Mouse (Mus musculus) forebrain, embryonic 15.5 days (tissue): ENCODE measurements around the gene Dhx57. TPM values are rescaled to one million over a fixed set of nuclear protein-coding genes. Genes with fewer than 3 reads are reported as not detected.
A peak's percentile ranks its signal among the peaks of the same experiment; 100 is the strongest.
"Not testable (repeated sequence)": the region's sequence is repeated elsewhere in the genome, so short reads cannot be mapped to it uniquely, and the experiment has no call there.

ENCODE experiments used
- ATAC-seq: fragments of 200-750 bp; cut with Nextera tagmentation; replicated peaks from 2 replicates; pipeline ENCODE4 v1.8.0; 2017; ENCODE audit warnings: mild to moderate bottlenecking, moderate TSS enrichment, moderate library complexity
- H3K27ac ChIP-seq: fragments of 300-500 bp; sonication (generic); replicated peaks from 2 replicates; pipeline ENCODE4 v1.5.1; 2015; ENCODE audit warnings: mild to moderate bottlenecking, inconsistent platforms
- H3K27me3 ChIP-seq: fragments of 300-500 bp; sonication (generic); 2 replicates; pipeline ENCODE4 v1.6.1; 2015; ENCODE audit warnings: inconsistent platforms
- H3K36me3 ChIP-seq: fragments of 300-500 bp; sonication (generic); 2 replicates; pipeline ENCODE4 v1.6.1; 2015; ENCODE audit warnings: mild to moderate bottlenecking, inconsistent platforms
- H3K4me1 ChIP-seq: fragments of 300-500 bp; sonication (generic); 2 replicates; pipeline ENCODE4 v1.6.1; 2015; ENCODE audit warnings: inconsistent platforms
- H3K4me2 ChIP-seq: fragments of 300-500 bp; sonication (generic); replicated peaks from 2 replicates; pipeline ENCODE4 v1.6.1; 2015; ENCODE audit warnings: mild to moderate bottlenecking, inconsistent platforms
- H3K4me3 ChIP-seq: fragments of 300-500 bp; sonication (generic); 2 replicates; pipeline ENCODE4 v1.5.1; 2015; ENCODE audit warnings: mild to moderate bottlenecking, inconsistent platforms
- H3K9ac ChIP-seq: fragments of 300-500 bp; sonication (generic); replicated peaks from 2 replicates; pipeline ENCODE4 v1.6.1; 2015; ENCODE audit warnings: mild to moderate bottlenecking, inconsistent platforms
- H3K9me3 ChIP-seq: fragments of 300-500 bp; sonication (generic); 2 replicates; pipeline ENCODE4 v1.6.1; 2016; ENCODE audit warnings: inconsistent platforms
- WGBS: fragments of 180-500 bp; shearing (Covaris S2); methylation state at CpG from one replicate; pipeline ENCODE4 v1.1.7; 2015; ENCODE audit warnings: mixed read lengths; 5-methylcytosine and 5-hydroxymethylcytosine counted together
- polyA plus RNA-seq: library from polyadenylated mRNA; unstranded; fragments of >200 nt; fragmentation: Nextera tagmentation; extraction: Ambion mirVana; gene quantifications from 2 replicates; pipeline ENCODE4 v1.2.1, GENCODE M21; 2015

Gene Dhx57
- polyA plus RNA-seq, 1 experiment from 2014 or later = 48.8 TPM

DNA sequence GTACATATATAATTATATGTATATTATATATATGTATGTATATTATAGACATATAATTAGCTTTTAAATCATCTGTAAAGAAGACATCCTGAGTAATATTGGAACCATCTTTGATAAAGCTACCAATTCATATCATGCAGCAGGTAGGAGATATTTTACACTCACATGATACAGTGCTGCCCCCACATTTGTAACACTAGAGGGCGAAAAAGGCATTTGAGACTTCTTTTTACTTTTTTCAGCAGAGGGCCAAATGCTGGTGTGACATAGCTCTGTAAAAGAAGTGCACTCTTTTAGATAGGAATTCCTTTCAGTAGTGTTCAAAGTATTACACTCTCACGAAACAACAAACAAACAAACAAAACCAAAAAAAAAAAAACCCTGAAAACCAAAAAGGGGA is 872 bp upstream of the Dhx57 start:
- peaks cover 14% of the 10 kb centered on the region for H3K4me1 ChIP-seq
- H3K9ac ChIP-seq = no peak overlapping the region
- no peak overlapping the region for H3K4me2 ChIP-seq
- no peaks in the 10 kb centered on the region for H3K27me3 ChIP-seq
- H3K36me3 ChIP-seq = no peaks in the 10 kb centered on the region
- no peak overlapping the region for H3K27ac ChIP-seq
- WGBS = 24% methylated on average over 2 of the region's 2 CpGs
- H3K9me3 ChIP-seq = no peaks in the 10 kb centered on the region
- H3K4me3 ChIP-seq = no peak overlapping the region
- peak; percentile 18; the same call in 1 of the 2 replicates for ATAC-seq

DNA sequence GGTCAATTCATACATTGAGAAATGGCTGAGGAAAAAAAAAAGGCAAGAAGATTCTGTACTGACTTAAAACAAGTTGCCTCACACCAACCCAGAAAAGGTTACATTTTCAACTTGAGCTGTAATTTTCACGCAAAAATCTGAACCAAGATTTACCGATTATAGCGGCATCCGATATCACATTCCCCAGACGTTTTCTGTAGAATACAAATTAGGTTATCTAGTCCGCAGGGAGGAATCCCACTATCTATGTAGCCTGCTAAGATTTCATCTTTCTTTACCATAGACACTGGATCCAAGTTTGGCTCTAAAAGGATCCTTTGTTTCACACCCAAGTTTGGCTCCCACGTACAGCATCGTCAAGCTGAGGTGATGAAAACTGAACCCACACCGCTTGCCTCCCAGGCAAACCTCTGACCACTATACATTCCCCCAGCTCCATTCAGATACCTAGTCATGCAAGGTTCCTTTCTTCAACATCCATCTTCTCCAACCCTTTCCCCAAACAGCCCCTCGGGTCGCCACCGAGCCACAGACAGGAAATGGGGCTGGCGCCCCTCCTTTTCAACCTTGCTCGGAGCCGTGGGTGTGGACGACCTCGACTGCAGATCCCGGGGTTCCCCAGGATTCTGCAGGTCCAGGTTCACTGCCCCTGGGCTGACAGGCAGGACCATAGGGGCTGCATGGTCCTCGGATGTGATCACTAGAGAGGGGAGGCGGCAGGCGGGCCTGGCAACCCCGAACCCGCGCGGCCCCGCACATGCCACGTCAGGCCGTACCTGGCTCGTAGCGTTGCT is 799 bp downstream of the Dhx57 start:
- Histone ChIP-seq H3K4me1 (peaks cover 14% of the 10 kb centered on the region), H3K4me3 (peak overlapping the region; percentile 80), H3K9ac (peak overlapping the region; percentile 83), H3K9me3 (no peaks in the 10 kb centered on the region), H3K27ac (peak overlapping the region; percentile 92), H3K36me3 (no peaks in the 10 kb centered on the region), H3K4me2 (peak overlapping the region; percentile 56), H3K27me3 (no peaks in the 10 kb centered on the region)
- no peak for ATAC-seq
- WGBS = under 1% methylated on average over 30 of the region's 30 CpGs

DNA sequence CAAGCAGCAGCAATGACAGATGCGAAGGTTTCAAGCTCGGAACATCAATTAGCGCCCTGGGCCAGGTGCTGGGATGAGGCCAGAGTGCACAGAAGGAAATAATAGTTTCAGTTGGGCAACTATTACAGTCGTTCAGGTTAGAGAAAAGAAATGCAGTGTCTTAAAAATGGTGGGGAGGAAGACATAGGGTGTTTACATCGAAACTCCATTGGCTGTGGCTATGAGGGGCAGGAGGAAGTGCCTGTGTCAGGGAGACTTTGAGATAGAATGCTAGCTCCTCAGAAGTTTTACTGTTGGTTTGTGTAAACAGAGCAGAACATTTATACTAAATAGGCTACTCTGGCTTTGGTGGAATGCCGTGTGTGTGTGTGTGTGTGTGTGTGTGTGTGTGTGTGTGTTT is 2.3 kb downstream of the Dhx57 start:
- Histone ChIP-seq H3K4me3 (no peak overlapping the region), H3K4me1 (peaks cover 14% of the 10 kb centered on the region), H3K4me2 (no peak overlapping the region), H3K27me3 (no peaks in the 10 kb centered on the region), H3K9ac (no peak overlapping the region), H3K9me3 (no peaks in the 10 kb centered on the region), H3K27ac (no peak overlapping the region), H3K36me3 (no peaks in the 10 kb centered on the region)
- WGBS = 87% methylated on average over 6 of the region's 6 CpGs
- ATAC-seq = no peak

DNA sequence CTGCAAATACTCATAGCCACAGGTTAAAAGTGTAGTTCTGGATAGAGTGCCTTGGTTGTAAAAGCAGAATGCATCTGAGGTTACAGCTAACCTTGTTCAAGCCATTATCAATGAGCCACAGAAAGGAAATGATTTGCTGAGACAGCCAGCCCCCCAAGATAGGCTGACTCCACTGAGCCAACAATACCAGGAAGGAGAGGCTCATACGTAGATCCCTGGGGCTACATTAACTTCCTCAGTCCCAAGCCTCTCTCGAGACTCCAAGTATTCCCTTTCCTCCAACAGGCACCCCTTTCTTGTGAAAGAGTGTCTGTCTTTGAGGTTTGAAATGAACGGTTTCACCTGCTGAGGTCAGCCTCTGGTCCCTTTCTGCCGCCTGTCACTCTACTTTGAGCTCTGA is 5.8 kb downstream of the Dhx57 start:
- Histone ChIP-seq H3K36me3 (peaks cover 17% of the 10 kb centered on the region), H3K9me3 (no peaks in the 10 kb centered on the region), H3K4me2 (no peak overlapping the region), H3K27ac (no peak overlapping the region), H3K4me3 (no peak overlapping the region), H3K9ac (no peak overlapping the region), H3K27me3 (no peaks in the 10 kb centered on the region), H3K4me1 (peaks cover 14% of the 10 kb centered on the region)
- 89% methylated on average over 4 of the region's 4 CpGs for WGBS
- ATAC-seq = no peak

DNA sequence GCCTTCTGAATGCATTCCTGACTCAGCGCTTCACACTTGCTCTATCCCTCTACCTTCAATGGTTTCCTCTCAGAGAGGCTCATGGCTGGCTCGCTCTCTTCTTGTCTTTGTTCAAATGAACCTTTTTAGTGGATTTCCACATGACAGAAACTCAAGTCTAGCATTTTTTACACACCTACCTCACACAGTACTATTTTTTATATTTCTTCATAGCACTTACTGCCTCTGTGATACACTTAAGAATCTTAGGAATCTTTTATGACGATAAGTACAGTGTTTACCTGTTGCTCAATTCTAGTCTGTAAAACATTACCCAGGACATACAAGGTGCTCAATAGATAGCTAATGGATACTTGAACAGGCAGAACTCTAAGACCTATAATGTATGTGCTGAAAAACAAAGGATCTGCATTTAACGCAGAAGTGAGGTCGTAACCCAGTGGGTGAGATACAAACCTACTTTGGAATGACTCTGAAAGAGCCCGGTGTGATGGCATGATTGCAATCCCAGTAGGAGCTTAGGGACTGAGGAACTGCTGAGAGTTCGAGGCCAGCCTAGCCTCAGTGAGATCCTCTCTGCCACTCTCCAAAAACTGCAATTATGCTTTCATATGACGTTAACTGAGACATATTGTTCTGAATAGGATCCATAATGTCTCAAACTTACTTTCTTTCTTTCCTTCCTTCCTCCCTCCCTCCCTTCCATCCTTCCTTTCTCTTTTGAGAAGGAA is 10.8 kb downstream of the Dhx57 start:
- no peak overlapping the region for H3K27ac ChIP-seq
- no peaks in the 10 kb centered on the region; the same call in 1 of the 2 replicates for H3K4me1 ChIP-seq
- no peaks in the 10 kb centered on the region for H3K9me3 ChIP-seq
- ATAC-seq = no peak
- no peaks in the 10 kb centered on the region for H3K27me3 ChIP-seq
- WGBS = 94% methylated on average over 8 of the region's 8 CpGs
- H3K9ac ChIP-seq = no peak overlapping the region
- H3K36me3 ChIP-seq = peaks cover 59% of the 10 kb centered on the region
- no peak overlapping the region for H3K4me2 ChIP-seq
- H3K4me3 ChIP-seq = no peak overlapping the region

DNA sequence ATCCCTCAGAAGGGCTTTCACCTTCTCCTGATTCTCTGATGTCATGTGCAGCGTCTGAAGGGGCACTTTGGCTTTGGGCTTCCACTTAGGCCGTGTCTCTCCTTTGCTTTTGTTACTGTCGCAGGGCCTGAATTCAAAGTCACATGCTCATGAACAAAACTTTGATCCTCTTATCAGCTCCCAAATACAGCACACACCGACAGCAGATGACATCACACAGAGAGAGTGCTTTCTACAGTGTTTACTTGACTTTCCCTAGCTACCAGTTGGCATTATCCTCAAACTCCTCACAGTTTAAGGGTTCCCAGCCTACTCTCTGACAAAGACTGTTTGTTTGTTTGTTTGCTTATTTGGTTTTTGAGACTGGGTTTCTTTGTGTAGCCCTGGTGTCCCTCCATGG is 12.0 kb downstream of the Dhx57 start:
- no peaks in the 10 kb centered on the region for H3K27me3 ChIP-seq
- H3K36me3 ChIP-seq = peaks cover 72% of the 10 kb centered on the region
- no peaks in the 10 kb centered on the region for H3K9me3 ChIP-seq
- no peak overlapping the region for H3K9ac ChIP-seq
- H3K4me3 ChIP-seq = no peak overlapping the region
- H3K4me1 ChIP-seq = no peaks in the 10 kb centered on the region
- ATAC-seq = no peak
- H3K4me2 ChIP-seq = no peak overlapping the region
- no peak overlapping the region for H3K27ac ChIP-seq
- WGBS = 89% methylated on average over 4 of the region's 4 CpGs

DNA sequence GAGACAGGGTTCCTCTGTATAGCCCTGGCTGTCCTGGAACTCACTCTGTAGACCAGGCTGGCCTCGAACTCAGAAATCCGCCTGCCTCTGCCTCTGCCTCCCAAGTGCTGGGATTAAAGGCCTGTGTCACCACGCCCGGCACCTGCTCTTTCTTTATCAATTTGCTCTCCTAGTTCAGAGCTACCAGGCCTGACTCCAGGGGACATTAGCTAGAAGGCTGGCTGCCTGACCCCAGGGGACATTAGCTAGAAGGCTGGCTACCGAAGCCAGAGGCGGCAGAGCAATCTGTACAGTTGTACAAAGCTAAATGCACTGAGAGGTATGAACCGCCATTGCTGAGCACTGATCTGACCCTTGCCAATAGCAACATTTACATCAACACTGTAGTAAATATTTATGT is 19.7 kb downstream of the Dhx57 start:
- peaks cover 89% of the 10 kb centered on the region for H3K36me3 ChIP-seq
- H3K4me1 ChIP-seq, H3K27me3 ChIP-seq, H3K9ac ChIP-seq, H3K4me3 ChIP-seq, H3K4me2 ChIP-seq, H3K9me3 ChIP-seq, H3K27ac ChIP-seq, ATAC-seq: not testable (repeated sequence)
- 97% methylated on average over 7 of the region's 7 CpGs for WGBS

DNA sequence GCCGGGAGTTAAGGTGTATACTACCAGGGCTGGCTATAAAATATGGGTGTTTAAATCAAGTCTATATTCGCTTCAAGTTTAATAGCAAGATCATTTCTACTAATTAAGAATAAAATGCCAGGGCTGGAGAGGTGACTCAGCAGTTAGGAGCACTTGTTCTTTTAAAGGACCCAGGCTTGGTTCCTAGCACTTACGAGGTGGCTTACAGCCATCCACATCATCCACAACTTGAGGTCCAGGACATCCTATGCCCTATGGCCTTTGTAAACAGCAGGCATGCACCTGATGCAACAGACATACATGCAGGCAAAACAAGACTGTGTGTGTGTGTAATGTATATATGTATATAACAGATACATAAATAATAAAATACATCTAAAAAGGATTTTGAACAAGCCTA is 22.1 kb downstream of the Dhx57 start:
- Histone ChIP-seq H3K4me1 (no peaks in the 10 kb centered on the region), H3K4me3 (no peak overlapping the region), H3K36me3 (peaks cover 89% of the 10 kb centered on the region), H3K27ac (no peak overlapping the region), H3K9ac (no peak overlapping the region), H3K27me3 (no peaks in the 10 kb centered on the region), H3K4me2 (no peak overlapping the region), H3K9me3 (no peaks in the 10 kb centered on the region)
- ATAC-seq = no peak
- WGBS = 94% methylated on average over 3 of the region's 3 CpGs

DNA sequence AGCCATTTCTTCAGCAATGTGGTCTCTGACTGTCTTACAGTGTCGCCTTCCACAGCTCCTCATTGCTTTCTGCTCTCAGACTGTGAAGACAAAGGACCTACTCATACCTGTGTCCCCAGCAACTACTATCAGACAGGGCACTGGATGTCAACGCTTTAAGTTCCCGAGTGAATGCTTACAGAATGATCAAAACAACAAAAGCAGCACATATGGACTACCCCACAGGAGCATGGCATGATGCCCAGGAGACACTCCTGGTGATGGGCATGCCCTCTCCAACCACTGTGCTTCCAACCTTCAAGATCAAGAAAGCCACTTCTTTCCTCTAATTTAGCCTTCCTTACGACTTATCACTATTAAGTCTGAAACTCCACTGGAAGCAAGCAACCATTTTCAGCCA is 23.2 kb downstream of the Dhx57 start:
- no peak overlapping the region for H3K4me3 ChIP-seq
- no peaks in the 10 kb centered on the region for H3K9me3 ChIP-seq
- peaks cover 88% of the 10 kb centered on the region for H3K36me3 ChIP-seq
- ATAC-seq = no peak
- no peak overlapping the region for H3K9ac ChIP-seq
- WGBS = 87% methylated on average over 4 of the region's 4 CpGs
- H3K4me2 ChIP-seq = no peak overlapping the region
- H3K4me1 ChIP-seq = no peaks in the 10 kb centered on the region
- no peak overlapping the region for H3K27ac ChIP-seq
- H3K27me3 ChIP-seq = no peaks in the 10 kb centered on the region

DNA sequence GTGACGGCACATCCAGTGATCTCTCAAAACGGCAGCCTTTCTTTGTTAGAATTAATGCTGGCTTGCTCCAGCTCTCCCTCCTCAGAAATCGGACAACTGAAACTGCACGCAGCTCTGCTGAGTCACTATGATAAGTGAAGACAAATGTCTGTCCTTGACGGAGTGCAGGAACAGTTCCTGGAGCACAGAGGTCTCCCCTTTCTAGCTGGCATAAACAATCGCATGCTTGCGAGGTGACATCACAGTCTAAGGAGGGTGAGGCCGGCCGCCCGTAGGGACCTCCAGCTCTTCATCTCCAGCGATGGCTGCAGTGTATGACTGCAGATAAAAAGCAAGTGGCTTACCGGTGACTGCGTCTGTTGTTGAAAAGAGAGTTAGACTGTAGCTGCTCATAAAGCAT is 35.1 kb downstream of the Dhx57 start:
- no peak for ATAC-seq
- Histone ChIP-seq H3K9me3 (no peaks in the 10 kb centered on the region), H3K9ac (no peak overlapping the region), H3K4me1 (no peaks in the 10 kb centered on the region), H3K27ac (no peak overlapping the region), H3K4me2 (no peak overlapping the region), H3K27me3 (no peaks in the 10 kb centered on the region), H3K4me3 (no peak overlapping the region), H3K36me3 (peaks cover 96% of the 10 kb centered on the region)
- WGBS = 56% methylated on average over 13 of the region's 13 CpGs

DNA sequence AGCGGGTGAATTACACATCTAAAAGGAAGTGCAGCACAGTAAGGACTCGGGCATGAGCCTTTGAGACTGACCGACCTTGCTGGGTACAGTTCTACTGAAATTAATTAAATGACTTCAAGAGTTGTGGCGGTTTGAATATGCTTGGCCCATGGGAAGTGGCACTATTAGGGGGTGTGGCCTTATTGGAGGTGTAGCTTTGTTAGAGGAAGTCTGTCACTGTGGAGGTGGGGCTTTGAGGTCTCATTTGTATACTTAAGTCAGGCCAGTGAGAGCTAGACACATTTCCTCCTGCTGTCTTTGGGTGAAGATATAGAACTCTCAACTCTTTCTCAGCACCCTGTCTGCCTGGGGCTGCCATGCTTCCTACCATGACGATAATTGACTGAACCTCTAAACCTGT is 35.9 kb downstream of the Dhx57 start:
- no peak overlapping the region for H3K4me3 ChIP-seq
- no peak overlapping the region for H3K9ac ChIP-seq
- H3K4me1 ChIP-seq = no peaks in the 10 kb centered on the region
- H3K27me3 ChIP-seq = no peaks in the 10 kb centered on the region
- H3K36me3 ChIP-seq = peaks cover 96% of the 10 kb centered on the region
- no peak overlapping the region for H3K27ac ChIP-seq
- H3K9me3 ChIP-seq = no peaks in the 10 kb centered on the region
- no peak for ATAC-seq
- H3K4me2 ChIP-seq = no peak overlapping the region
- 94% methylated on average over 5 of the region's 5 CpGs for WGBS

DNA sequence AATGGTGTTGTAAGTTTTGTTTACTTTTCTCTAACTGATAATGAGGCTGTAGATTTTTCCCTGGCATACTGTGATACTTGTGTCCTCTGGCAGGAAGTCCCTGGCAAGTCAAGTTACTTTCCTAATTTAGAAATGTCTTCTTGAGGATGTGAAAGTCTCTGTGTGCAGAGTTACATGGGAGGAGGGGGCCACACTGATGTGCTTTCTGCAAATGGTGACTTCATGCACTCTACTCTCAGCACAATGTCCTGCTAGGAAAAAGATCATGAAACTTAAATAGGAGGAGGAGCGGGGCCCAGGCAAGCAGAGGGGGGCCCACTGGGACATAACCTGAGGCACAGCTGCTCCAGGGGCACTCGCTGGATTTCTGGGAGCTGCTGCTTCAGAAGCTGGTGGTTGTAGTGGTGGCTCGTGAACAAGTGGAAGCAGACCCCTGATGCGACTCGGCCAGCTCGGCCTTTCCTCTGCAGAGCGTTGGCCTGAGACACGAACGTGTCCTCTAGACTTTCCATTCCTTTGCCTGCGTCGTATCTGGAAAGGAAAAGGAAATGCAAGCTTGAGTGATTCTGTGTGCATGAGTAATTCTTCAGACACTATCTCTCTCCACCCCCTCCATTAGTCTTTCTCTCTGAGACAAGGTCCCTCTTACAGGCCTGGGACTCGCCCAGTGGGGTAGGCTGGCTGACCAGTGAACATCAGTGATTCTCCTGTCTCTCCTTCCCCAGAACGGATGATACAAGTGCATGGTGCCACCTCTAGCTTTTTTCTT is 37.3 kb downstream of the Dhx57 start:
- WGBS = 91% methylated on average over 13 of the region's 13 CpGs
- Histone ChIP-seq H3K27me3 (no peaks in the 10 kb centered on the region), H3K36me3 (peaks cover 93% of the 10 kb centered on the region), H3K4me1 (no peaks in the 10 kb centered on the region), H3K9me3 (no peaks in the 10 kb centered on the region), H3K27ac (no peak overlapping the region), H3K9ac (no peak overlapping the region), H3K4me3 (no peak overlapping the region), H3K4me2 (no peak overlapping the region)
- no peak for ATAC-seq
